Comparison of ENCODE assay signal across 15 mouse cellular contexts in the genomic region with DNA sequence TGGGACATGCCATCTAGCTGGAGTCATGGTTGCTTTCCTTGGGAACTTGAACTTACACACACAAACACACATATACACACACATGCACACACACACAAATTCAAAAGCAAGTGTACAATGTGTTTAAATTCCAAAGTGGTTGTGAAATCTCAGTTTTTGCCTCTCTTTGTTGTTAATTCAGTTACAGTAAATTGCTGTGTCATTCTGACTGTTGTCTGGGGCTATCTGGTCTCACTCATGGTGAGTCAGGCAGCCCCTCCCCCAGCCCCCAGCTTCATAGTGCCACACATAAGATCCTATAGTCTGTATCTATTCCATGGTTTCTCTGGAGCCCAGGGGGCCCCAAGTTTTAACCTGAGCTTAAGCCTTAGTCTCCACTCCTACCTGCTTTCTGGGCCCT.
"Had no signal": no experiment of that assay in that cellular context is flagged by ENCODE, and none has a peak within 500 bp of the region (broad histone marks: within the 10 kb centered on the region; RNA-seq: fewer than 3 reads in every experiment).

No protein-coding gene starts in this region.

- ATAC-seq: lung, postnatal 0 days; midbrain, embryonic 13.5 days; midbrain, embryonic 16.5 days had no signal

- H3K36me3 ChIP-seq: liver, embryonic 13.5 days; midbrain, embryonic 10.5 days; midbrain, embryonic 13.5 days; neural tube, embryonic 13.5 days had no signal

- H3K27me3 ChIP-seq: liver, embryonic 13.5 days; megakaryocyte, embryonic 14.5 days; midbrain, embryonic 13.5 days; neural tube, embryonic 13.5 days had no signal

- H3K4me3 ChIP-seq: left cerebral cortex, adult 2 months; liver, embryonic 13.5 days; megakaryocyte, embryonic 14.5 days; midbrain, embryonic 10.5 days; midbrain, embryonic 13.5 days; myocyte; neural tube, embryonic 13.5 days had no signal

- DNase-seq: kidney, adult 2 months; kidney, postnatal 25 days; layer of hippocampus, postnatal 36 days; liver, embryonic 13.5 days; lung, embryonic 14.5 days; thymus, adult 18-20 months; thymus, postnatal 36 days had no signal

- H3K4me1 ChIP-seq: liver, embryonic 13.5 days; megakaryocyte, embryonic 14.5 days; midbrain, embryonic 10.5 days; midbrain, embryonic 13.5 days; neural tube, embryonic 13.5 days had no signal
